Mouse (Mus musculus): ENCODE results near the gene Tldc1.

Gene Tldc1

GRCm38 (mm10) chr8:119724596-119724995 is 53.6 kb downstream of the Tldc1 start:
- in situ Hi-C loops (cut with MboI, MseI): no loop called here

DNA sequence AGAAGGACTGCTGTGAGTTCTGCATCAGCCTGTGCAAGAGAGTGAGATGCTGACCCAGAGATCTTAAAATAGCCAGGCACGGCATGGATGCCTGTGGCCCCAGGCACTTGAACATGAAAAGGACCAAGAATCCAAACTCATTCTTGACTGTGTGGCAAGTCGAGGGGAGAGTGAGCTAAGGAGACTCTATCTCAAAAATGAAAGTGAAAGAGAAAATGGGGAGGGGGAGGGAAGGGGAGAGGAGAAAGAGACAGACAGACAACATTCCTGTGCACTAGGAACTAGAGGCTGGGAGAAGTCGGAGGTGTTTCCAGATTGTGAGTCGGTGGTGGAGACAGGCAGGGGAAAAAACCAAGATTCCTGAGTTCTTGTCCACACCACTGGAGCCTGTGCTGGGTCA is 54.5 kb downstream of the Tldc1 start:
- in situ Hi-C loops (cut with MboI, MseI): no loop called here

- in situ Hi-C loops (cut with MboI, MseI): no loop called here
Measured at GRCm38 (mm10) chr8:119722348-119722747, 55.9 kb downstream of the Tldc1 start.

- in situ Hi-C loops (cut with MboI, MseI): no loop called here
Measured at GRCm38 (mm10) chr8:119719011-119719501, 59.2 kb downstream of the Tldc1 start.

DNA sequence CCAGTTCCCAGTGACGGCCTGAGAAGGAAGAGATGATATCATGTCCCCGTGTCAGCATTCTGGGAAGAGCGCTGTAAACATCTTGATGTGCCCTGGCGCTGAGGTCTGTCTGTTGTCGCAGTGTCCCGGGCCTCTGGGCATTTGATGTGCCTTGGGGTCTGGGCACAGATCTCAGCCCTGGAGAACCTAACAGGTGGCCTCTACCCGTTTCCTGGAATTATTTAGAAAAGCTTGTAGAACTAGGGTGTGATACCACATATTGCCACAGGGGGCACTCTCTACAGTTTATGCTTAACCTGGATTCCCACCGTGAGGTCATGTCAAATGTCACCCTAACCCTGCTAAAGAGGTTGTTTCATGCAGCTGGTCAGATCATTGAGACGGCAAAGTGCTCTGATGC is 60.5 kb downstream of the Tldc1 start:
- in situ Hi-C loops (cut with MboI, MseI): no loop called here

DNA sequence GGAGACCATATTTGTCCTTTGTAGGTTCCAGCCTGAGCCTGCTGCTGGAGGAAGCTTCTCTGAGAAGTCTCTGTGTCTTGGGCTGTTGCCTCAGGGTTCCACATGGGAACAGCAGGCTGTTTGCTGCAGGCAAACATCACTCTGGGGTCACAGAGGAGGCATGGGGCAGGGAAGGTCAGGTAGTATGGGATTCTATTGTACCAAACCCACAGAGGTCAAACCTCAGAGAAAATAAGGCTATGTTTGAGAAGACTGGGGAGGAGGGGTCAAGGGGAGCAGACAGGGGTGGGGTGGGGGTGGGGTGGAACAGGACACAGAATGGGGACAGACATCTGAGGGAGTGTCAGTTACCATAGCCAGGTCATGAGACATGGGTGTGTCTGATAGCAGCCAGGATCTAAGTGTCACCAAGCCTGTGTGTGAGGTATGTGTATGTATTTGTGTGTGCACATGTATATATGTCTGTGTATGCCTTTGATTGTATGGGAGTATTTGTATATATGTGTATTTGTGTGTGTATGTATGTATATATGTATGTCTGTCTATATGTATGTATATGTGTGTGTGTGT is 61.4 kb downstream of the Tldc1 start:
- in situ Hi-C loops (cut with MboI, MseI): no loop called here

DNA sequence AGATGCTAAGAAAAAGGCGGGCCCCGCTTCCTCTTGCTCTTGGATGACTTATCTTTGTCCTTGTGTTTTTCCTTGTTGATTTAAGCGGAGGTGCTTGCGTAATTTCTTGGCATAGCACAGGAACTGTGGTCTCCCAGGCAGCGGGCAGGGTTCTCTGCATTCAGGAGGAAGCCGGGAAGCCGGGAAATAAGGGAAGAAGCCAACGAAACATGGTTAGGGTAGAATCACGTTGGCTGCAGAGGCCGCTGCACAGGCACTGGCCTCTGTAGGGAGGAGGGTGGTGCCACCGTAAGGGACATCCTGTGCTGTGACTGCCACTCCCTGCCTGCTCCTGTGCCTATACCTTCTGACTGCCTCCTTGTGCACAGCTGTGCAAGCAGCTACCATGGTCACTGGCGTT is 63.0 kb downstream of the Tldc1 start:
- in situ Hi-C loops (cut with MboI, MseI): no loop called here

DNA sequence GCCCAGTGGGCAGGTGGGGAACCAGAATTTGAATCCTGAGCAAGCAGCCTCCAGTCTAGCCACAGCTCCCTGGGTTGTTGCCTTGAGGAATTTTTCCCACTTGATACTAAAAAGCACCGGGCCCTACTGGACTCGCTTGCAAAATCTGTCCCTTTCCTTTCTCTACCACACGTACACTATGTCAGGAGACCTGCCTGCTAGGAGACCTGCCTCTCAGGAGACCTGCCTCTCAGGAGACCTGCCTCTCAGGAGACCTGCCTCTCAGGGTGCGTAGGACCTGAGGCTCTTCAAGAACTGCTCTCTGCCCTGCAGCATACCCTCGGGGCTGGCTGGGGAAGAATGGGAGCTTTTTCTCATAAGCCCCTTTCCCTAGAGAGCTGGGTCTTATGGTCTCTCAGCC is 64.8 kb downstream of the Tldc1 start:
- in situ Hi-C loops (cut with MboI, MseI): no loop called here

- in situ Hi-C loops (cut with MboI, MseI): no loop called here
Measured at GRCm38 (mm10) chr8:119712226-119712625, 66.0 kb downstream of the Tldc1 start.
